Mouse (Mus musculus): ENCODE measurements around the gene Taar7a.

Taar7a gene

GRCm38 (mm10) chr10:23993381-23993780 lies at the start of gene Taar7a:
Gene Taar7a (minus strand): TSS chr10:23993481.
- no peak for DNase-seq

- DNase-seq: no peak
Observed at GRCm38 (mm10) chr10:24040120-24040869, 47.0 kb upstream of the Taar7a start.

GRCm38 (mm10) chr10:24037314-24037713 lies 44.0 kb upstream of the Taar7a start, which contains the start of gene Taar7e:
Gene Taar7e (plus strand): TSS chr10:24037614.
- no peak for DNase-seq

- no peak for DNase-seq
Observed at GRCm38 (mm10) chr10:24031347-24031746, 38.1 kb upstream of the Taar7a start.

GRCm38 (mm10) chr10:24026922-24027321 lies 33.6 kb upstream of the Taar7a start, which contains the start of gene Taar7d:
Gene Taar7d (plus strand): TSS chr10:24027222.
- no peak for DNase-seq

GRCm38 (mm10) chr10:24008143-24008542 lies 14.9 kb upstream of the Taar7a start:
- DNase-seq: no peak

GRCm38 (mm10) chr10:24007034-24007433 lies 13.8 kb upstream of the Taar7a start:
- DNase-seq: no peak

- no peak for DNase-seq
Observed at GRCm38 (mm10) chr10:24006442-24006841, 13.2 kb upstream of the Taar7a start.

GRCm38 (mm10) chr10:23999639-24000038 lies 6.4 kb upstream of the Taar7a start, which contains the start of gene Taar7b:
Gene Taar7b (plus strand): TSS chr10:23999939.
- no peak for DNase-seq

GRCm38 (mm10) chr10:23986419-23986818 lies 6.9 kb downstream of the Taar7a start:
- no peak for DNase-seq

- DNase-seq: no peak
Observed at GRCm38 (mm10) chr10:23985546-23985945, 7.7 kb downstream of the Taar7a start, which contains the start of gene Taar6. Gene Taar6 (minus strand): TSS chr10:23985646.

- peak; percentile 36 for DNase-seq
Observed at GRCm38 (mm10) chr10:23978901-23979705, 14.2 kb downstream of the Taar7a start.

- DNase-seq: no peak
Observed at GRCm38 (mm10) chr10:23977958-23978357, 15.3 kb downstream of the Taar7a start.

- DNase-seq: no peak
Observed at GRCm38 (mm10) chr10:23971256-23971655, 22.0 kb downstream of the Taar7a start.

- DNase-seq: no peak
Observed at GRCm38 (mm10) chr10:23970656-23971165, 22.6 kb downstream of the Taar7a start, which contains the start of gene Taar5. Gene Taar5 (plus strand): TSS chr10:23970706.

- DNase-seq: no peak
Observed at GRCm38 (mm10) chr10:23964921-23965610, 28.2 kb downstream of the Taar7a start.

GRCm38 (mm10) chr10:23963444-23963843 lies 29.8 kb downstream of the Taar7a start:
- no peak for DNase-seq

GRCm38 (mm10) chr10:23960444-23960915 lies 32.8 kb downstream of the Taar7a start, which contains the start of gene Taar4:
Gene Taar4 (plus strand): TSS chr10:23960494.
- DNase-seq: no peak

- no peak for DNase-seq
Observed at GRCm38 (mm10) chr10:23959071-23959470, 34.2 kb downstream of the Taar7a start.

GRCm38 (mm10) chr10:23951714-23952113 lies 41.6 kb downstream of the Taar7a start:
- DNase-seq: peak; percentile 75

GRCm38 (mm10) chr10:23949508-23950005 lies 43.7 kb downstream of the Taar7a start, which contains the start of gene Taar3:
Gene Taar3 (plus strand): TSS chr10:23949558.
- no peak for DNase-seq

- DNase-seq: no peak
Observed at GRCm38 (mm10) chr10:23948026-23948425, 45.3 kb downstream of the Taar7a start.
